Mouse (Mus musculus): Measurements from ENCODE around the gene Slc13a1.

Slc13a1 gene

DNA sequence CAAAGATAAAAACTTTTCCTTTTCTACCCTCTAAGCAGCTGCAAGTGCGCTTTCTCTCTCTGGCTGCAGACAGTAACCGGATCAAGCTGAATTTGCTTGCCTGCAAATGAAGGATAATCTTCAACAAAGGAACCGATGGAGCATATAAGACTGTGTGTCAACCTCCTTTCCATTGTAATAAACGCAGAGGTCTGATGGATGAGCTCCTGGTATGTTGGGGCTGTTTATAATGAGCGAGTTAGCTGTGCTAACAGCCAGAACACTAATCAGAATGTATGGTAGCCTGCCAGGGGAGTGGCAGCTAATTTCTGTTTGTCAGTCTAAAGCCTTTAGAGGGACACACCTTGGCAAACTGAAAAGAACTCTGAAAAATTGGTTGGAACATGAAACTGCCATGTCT, 62.2 kb downstream of the Slc13a1 start:
- in situ Hi-C loops (cut with MboI; ENCODE audit: low pct_unique_long_range_greater_than_20kb in 1 of 2, low sequenced_read_pairs in 2 of 2, unreplicated experiment in 1 of 2), result no loop called here

GRCm38 (mm10) chr6:24101281-24101680, 66.6 kb downstream of the Slc13a1 start:
- in situ Hi-C loops (cut with MboI; ENCODE audit: low pct_unique_long_range_greater_than_20kb in 1 of 2, low sequenced_read_pairs in 2 of 2, unreplicated experiment in 1 of 2), result no loop called here

- in situ Hi-C loops (cut with MboI; ENCODE audit: low pct_unique_long_range_greater_than_20kb in 1 of 2, low sequenced_read_pairs in 2 of 2, unreplicated experiment in 1 of 2), result no loop called here
Measured at GRCm38 (mm10) chr6:24100705-24101104, 67.2 kb downstream of the Slc13a1 start.

DNA sequence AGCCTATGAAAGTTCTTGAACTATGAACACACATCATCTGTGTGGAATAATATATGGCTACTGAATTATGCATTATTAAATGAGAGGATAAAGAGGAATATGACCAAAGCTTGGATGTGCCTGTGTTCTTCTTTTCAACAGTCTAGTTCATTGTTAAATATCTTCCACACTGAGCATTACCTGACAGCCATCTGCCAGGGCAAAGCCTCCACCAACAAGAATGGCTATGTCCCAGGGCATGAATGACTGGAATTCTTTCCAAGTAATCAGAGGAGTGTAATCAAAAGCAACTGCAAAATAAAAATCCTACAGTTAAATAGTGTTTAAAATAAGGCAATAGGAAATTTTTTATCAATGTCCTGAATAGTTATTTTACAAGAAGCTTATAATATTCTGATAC, 70.5 kb downstream of the Slc13a1 start:
- in situ Hi-C loops (cut with MboI; ENCODE audit: low pct_unique_long_range_greater_than_20kb in 1 of 2, low sequenced_read_pairs in 2 of 2, unreplicated experiment in 1 of 2), result no loop called here

DNA sequence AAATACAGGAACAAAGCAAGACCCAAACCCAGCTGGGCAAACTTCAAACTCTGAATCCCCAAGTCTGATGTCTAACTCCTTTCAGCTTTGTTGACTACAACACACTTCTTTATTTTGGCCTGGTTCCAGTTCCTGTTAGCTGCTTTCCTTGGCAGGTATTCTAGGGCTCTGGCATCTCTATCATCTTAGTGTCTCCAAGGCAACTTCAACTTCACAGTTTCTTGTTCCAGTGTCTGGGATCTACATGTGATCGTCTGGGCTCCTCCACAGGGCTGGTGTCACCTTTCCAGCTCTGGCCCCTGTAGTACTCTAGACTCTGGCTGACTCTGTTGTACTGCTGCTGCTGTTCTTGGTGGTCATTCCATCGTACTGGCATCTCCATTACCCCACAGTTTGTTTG, 91.8 kb downstream of the Slc13a1 start:
- in situ Hi-C loops (cut with MboI; ENCODE audit: low pct_unique_long_range_greater_than_20kb in 1 of 2, low sequenced_read_pairs in 2 of 2, unreplicated experiment in 1 of 2), result no loop called here

DNA sequence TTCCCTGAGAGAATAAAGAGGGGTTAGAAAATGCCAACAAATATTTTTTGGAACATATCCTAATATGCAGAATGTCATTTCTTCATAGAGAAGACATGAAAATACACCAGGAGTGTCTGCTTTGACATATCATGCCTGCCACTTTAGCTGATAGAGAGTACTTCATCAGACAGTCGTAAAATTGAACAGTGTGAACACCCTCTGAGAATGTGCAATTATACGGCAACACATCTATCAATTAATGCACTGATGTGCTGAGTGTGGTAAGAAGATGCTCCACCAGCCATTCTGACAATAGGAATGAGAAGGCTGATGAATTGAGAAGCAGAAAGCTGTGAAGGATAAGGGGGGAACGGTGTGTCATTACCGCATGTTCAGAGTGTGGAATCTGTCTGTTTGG, 95.1 kb downstream of the Slc13a1 start:
- in situ Hi-C loops (cut with MboI; ENCODE audit: low pct_unique_long_range_greater_than_20kb in 1 of 2, low sequenced_read_pairs in 2 of 2, unreplicated experiment in 1 of 2), result no loop called here

DNA sequence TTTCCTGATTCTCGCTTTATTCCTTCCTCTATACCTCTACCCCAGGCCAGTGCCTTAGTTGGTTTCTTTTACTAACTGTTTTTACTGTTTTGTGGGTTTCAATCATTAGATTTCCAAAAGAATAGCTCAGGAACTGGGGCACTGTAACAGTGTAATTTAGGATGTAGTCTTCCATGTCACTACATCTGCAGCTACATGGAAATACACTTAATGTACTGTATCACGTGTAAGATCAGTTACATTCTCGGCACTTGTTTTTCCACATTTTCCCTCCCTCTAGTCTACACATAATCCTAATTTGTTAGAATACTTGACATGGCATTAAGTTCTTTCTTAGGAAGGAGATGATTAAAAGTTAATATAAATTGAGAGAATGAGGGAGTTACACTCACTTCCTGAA, 108.1 kb downstream of the Slc13a1 start:
- in situ Hi-C loops (cut with MboI; ENCODE audit: low pct_unique_long_range_greater_than_20kb in 1 of 2, low sequenced_read_pairs in 2 of 2, unreplicated experiment in 1 of 2), result no loop called here

GRCm38 (mm10) chr6:24055086-24055485, 112.8 kb downstream of the Slc13a1 start:
- in situ Hi-C loops (cut with MboI; ENCODE audit: low pct_unique_long_range_greater_than_20kb in 1 of 2, low sequenced_read_pairs in 2 of 2, unreplicated experiment in 1 of 2), result no loop called here

GRCm38 (mm10) chr6:24054086-24054710, 113.7 kb downstream of the Slc13a1 start:
- in situ Hi-C loops (cut with MboI; ENCODE audit: low pct_unique_long_range_greater_than_20kb in 1 of 2, low sequenced_read_pairs in 2 of 2, unreplicated experiment in 1 of 2), result no loop called here

DNA sequence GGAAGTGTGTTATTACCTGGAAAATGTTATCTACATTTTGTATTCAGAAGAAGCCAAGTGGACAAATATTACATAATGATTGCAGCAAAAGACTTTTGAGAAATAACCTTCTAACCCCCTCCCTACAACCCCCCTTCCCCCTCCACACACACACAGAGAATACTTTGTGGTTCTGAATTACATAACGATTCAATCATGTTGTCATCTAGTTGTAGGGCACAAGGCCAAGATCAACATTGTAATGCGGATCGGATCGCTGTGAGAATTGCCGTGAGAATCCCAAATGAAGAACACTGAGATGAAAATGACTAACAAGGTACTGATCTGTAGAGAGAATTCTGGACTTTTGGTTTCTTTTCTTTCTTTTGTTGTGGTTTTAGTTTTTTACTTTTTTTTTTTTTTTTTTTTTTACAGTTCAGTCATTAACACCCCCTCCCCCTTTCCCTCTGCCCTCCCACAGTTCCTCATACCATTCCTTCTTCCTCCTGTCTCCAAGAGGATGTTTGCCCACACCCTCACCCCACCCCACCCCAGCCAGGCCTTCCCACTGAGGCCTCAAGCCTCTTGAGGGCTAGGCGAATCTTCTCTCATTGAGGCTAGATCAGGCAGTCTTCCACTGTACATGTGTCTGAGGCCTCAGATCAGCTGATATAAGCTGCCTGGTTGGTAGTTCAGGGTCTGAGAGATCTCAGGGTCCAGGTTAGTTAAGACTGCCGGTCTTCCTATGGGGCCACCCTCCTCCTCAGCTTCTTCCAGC, 120.7 kb downstream of the Slc13a1 start:
- in situ Hi-C loops (cut with MboI; ENCODE audit: low pct_unique_long_range_greater_than_20kb in 1 of 2, low sequenced_read_pairs in 2 of 2, unreplicated experiment in 1 of 2), result loop anchor here in 1 of 2 experiments (25.0 kb wide), 1 partner anchor 340 kb away; no protein-coding TSS in a partner anchor

GRCm38 (mm10) chr6:24043496-24043895, 124.4 kb downstream of the Slc13a1 start:
- in situ Hi-C loops (cut with MboI; ENCODE audit: low pct_unique_long_range_greater_than_20kb in 1 of 2, low sequenced_read_pairs in 2 of 2, unreplicated experiment in 1 of 2), result loop anchor here in 1 of 2 experiments (25.0 kb wide), 1 partner anchor 344 kb away; no protein-coding TSS in a partner anchor
